Mouse (Mus musculus) myocyte (in vitro differentiated cells): ENCODE measurements around the gene Glyctk. TPM values are rescaled to one million over a fixed set of nuclear protein-coding genes. Genes with fewer than 3 reads are reported as not detected.
A peak's percentile ranks its signal among the peaks of the same experiment; 100 is the strongest.
"Not testable (repeated sequence)": the region's sequence is repeated elsewhere in the genome, so short reads cannot be mapped to it uniquely, and the experiment has no call there.

ENCODE experiments used
- H3K27me3 ChIP-seq: one replicate; pipeline ENCODE4 v1.6.1; 2011; ENCODE audit not compliant: control insufficient read depth, insufficient read depth, insufficient read length
- H3K36me3 ChIP-seq: one replicate; pipeline ENCODE4 v1.6.1; 2011; ENCODE audit not compliant: control insufficient read depth, insufficient read depth
- H3K4me2 ChIP-seq: one replicate; pipeline ENCODE4 v1.6.1; 2011; ENCODE audit warnings: low read depth, control low read depth
- H3K4me3 ChIP-seq: one replicate; pipeline ENCODE4 v1.5.1; 2011; ENCODE audit warnings: mild to moderate bottlenecking, control low read depth, moderate library complexity
- H3K79me2 ChIP-seq: one replicate; pipeline ENCODE4 v1.6.1; 2011; ENCODE audit not compliant: control insufficient read depth, insufficient read depth
- H3ac ChIP-seq: one replicate; pipeline ENCODE4 v1.6.1; 2011; ENCODE audit not compliant: control insufficient read depth, insufficient read length
- CEBPB ChIP-seq: IDR thresholded peaks from 2 replicates; pipeline ENCODE4 v1.6.1; 2011; ENCODE audit warnings: mild to moderate bottlenecking, moderate library complexity; ENCODE audit not compliant: poor library complexity, insufficient read depth, severe bottlenecking
- E2F4 ChIP-seq: IDR thresholded peaks from one replicate; pipeline ENCODE4 v1.6.1; 2011; ENCODE audit warnings: mild to moderate bottlenecking, control low read depth, moderate library complexity; ENCODE audit not compliant: insufficient read depth
- MAX ChIP-seq: IDR thresholded peaks from one replicate; pipeline ENCODE4 v1.6.1; 2011; ENCODE audit warnings: low read depth, mild to moderate bottlenecking, control low read depth
- MYOD1 ChIP-seq, 3 experiments: IDR thresholded peaks; one replicate each; pipeline ENCODE4 v1.6.1; 2011; ENCODE audit warnings: control low read depth in 2 of 3, low read depth in 2 of 3, mild to moderate bottlenecking in 2 of 3, moderate library complexity in 1 of 3; ENCODE audit not compliant: insufficient read length in 2 of 3, control insufficient read depth in 1 of 3
- MYOG ChIP-seq, 3 experiments: IDR thresholded peaks; one replicate each; pipeline ENCODE4 v1.6.1; 2011; ENCODE audit warnings: control low read depth in 2 of 3, low read depth in 2 of 3, mild to moderate bottlenecking in 2 of 3; ENCODE audit not compliant: insufficient read length in 2 of 3, control insufficient read depth in 1 of 3, insufficient read depth in 1 of 3
- POLR2A ChIP-seq: IDR thresholded peaks from one replicate; pipeline ENCODE4 v1.6.1; 2011; ENCODE audit warnings: low read depth, mild to moderate bottlenecking, control low read depth, moderate library complexity; ENCODE audit not compliant: insufficient read length
- POLR2AphosphoS2 ChIP-seq: IDR thresholded peaks from one replicate; pipeline ENCODE4 v1.6.1; 2011; ENCODE audit warnings: low read depth, control low read depth; ENCODE audit not compliant: insufficient read length
- REST ChIP-seq: IDR thresholded peaks from one replicate; pipeline ENCODE4 v1.6.1; 2011; ENCODE audit warnings: mild to moderate bottlenecking, control low read depth, moderate library complexity; ENCODE audit not compliant: insufficient read depth, insufficient read length
- SRF ChIP-seq: IDR thresholded peaks from one replicate; pipeline ENCODE4 v1.6.1; 2011; ENCODE audit warnings: low read depth; ENCODE audit not compliant: control insufficient read depth, insufficient read length
- TCF12 ChIP-seq: IDR thresholded peaks from one replicate; pipeline ENCODE4 v1.6.1; 2011; ENCODE audit warnings: mild to moderate bottlenecking, control low read depth; ENCODE audit not compliant: poor library complexity, insufficient read depth, severe bottlenecking
- TCF3 ChIP-seq: IDR thresholded peaks from one replicate; pipeline ENCODE4 v1.6.1; 2011; ENCODE audit warnings: low read depth, control low read depth; ENCODE audit not compliant: insufficient read length
- USF1 ChIP-seq: IDR thresholded peaks from one replicate; pipeline ENCODE4 v1.6.1; 2011; ENCODE audit warnings: low read depth, mild to moderate bottlenecking, control low read depth, moderate library complexity
- polyA plus RNA-seq: library from polyadenylated mRNA; unstranded; fragments of >200 nt; fragmentation: generic; extraction: Trizol; gene quantifications from one replicate; pipeline ENCODE4 v1.2.1, GENCODE M21; 2012; ENCODE audit warnings: missing spikeins

Glyctk gene
- polyA plus RNA-seq, 1 experiment = 1.1 TPM

DNA sequence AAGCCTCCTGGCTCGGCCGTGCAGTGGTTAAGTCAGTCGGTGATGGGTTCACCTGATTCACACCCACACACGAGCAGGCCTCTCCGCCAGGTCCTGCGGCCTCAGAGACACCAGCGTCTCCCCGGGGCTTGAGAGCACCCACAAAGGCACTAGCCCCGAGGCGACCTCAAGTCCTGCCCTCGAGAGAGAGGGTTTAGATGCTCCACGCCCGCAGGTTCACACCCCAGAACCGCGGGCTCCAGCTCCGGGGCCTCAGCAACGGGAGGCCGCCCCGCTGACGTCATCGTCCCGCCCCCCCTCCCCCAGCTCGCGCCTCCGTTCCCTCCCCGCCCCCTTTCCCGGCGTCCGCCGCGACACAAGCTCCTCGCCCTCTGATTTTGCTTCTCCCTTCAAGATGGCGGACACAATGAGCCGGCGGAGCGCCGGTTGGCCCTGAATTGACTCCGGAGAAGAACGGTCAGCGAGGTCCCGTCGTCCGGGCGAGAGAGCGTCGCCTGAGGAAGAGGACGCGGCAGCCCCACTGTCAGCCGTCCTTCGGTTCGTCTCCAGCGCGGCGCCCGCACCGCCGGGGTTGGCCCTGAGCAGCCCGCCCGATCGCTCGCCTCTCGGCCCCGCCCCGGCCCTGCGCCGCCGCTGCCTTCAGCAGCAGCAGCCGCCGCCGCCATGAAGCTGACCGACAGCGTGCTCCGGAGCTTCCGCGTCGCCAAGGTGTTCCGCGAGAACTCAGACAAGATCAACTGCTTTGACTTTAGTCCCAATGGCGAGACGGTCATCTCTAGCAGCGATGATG, 12.8 kb upstream of the Glyctk start, which contains the start of gene Wdr82:
Gene Wdr82 (plus strand): TSS at position 373 of the 790 bp plus-strand sequence.
- H3K4me2 ChIP-seq = peak within 1 kb of the TSS; percentile 84
- TF ChIP-seq POLR2AphosphoS2 (peak; percentile 85), TCF3 (no peak), POLR2A (peak; percentile 78)
- peaks cover 48% of the 10 kb centered on the region for H3K79me2 ChIP-seq
- H3K36me3 ChIP-seq = no peaks in the 10 kb centered on the region
- peak within 1 kb of the TSS; percentile 97 for H3ac ChIP-seq
- no peaks in the 10 kb centered on the region for H3K27me3 ChIP-seq
- peak within 1 kb of the TSS; percentile 95 for H3K4me3 ChIP-seq

DNA sequence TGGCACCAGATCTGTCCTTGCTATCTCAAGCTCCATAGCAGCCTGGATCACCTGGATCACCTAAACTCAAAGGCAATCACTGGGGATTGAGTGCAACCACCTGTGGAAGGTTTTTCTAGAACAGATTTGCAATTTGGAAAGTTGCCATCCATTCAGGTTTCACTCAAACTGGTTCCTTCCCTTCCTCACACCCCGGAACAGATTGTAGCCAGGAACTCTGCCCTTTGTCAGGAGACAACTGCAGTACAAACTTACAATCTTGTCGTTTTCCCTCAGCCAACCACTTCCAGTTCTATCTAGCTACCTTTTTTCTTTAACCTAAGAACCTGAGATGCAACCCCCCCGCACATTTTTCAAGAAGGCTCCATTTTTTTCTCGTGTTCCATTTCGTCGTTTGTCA, 12.0 kb upstream of the Glyctk start:
- TF ChIP-seq POLR2A = no peak
- TF ChIP-seq SRF = no peak
- TF ChIP-seq POLR2AphosphoS2 = no peak
- no peak for TF ChIP-seq USF1
- no peak for TF ChIP-seq CEBPB
- no peak for TF ChIP-seq E2F4
- no peak for TF ChIP-seq MAX
- TF ChIP-seq TCF3 = no peak
- peaks cover 40% of the 10 kb centered on the region for H3K79me2 ChIP-seq
- no peaks in the 10 kb centered on the region for H3K36me3 ChIP-seq
- peak overlapping the region; percentile 95 for H3K4me3 ChIP-seq
- H3K27me3 ChIP-seq = no peaks in the 10 kb centered on the region
- H3ac ChIP-seq = peak overlapping the region; percentile 97
- peak overlapping the region; percentile 84 for H3K4me2 ChIP-seq

DNA sequence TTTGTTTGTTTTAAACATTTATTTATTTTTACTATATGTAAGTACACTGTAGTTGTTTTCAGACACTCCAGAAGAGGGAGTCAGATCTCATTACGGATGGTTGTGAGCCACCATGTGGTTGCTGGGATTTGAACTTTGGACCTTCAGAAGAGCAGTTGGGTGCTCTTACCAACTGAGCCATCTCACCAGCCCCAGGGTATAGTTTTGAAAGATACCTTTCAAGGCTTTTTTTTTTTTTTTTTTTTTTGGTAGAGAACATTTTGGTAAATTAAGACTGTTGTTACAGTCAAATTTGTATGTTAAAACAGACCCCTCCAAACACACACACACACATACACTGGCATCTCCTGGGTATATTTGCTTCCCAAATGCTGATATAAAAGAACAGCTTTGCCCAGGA, 11.1 kb upstream of the Glyctk start:
- H3ac ChIP-seq, H3K4me2 ChIP-seq, H3K36me3 ChIP-seq, H3K27me3 ChIP-seq, H3K4me3 ChIP-seq: not testable (repeated sequence)
- H3K79me2 ChIP-seq = peaks cover 31% of the 10 kb centered on the region

DNA sequence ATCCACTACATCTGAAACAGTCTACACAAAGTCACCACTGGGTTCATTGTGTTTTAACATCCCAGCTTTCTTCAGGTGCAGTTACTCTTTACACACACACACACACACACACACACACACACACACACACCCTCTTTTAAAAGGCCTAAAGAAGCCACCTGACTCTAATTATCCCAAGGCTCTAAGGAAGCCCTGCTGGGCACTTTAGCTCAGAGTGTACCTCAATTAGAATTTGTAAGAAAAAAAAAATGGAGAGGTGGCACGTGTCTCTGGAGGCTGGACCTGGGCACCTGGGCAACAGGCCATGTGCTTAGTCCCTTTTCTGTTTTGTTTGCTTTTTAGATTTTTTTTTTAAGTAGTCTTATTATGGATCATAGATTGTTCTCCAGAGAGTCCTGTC, 9.8 kb upstream of the Glyctk start:
- Histone ChIP-seq H3K4me3 (no peak overlapping the region), H3ac (no peak overlapping the region), H3K4me2 (no peak overlapping the region), H3K36me3 (no peaks in the 10 kb centered on the region), H3K79me2 (peaks cover 18% of the 10 kb centered on the region), H3K27me3 (no peaks in the 10 kb centered on the region)
- TF ChIP-seq TCF12 (no peak), MYOD1 (IDR thresholded peaks at IDR 0.05; ENCODE audit: control insufficient read depth in 1 of 3, insufficient read length in 2 of 3, low read depth in 2 of 3) (no peak), CEBPB (no peak)

DNA sequence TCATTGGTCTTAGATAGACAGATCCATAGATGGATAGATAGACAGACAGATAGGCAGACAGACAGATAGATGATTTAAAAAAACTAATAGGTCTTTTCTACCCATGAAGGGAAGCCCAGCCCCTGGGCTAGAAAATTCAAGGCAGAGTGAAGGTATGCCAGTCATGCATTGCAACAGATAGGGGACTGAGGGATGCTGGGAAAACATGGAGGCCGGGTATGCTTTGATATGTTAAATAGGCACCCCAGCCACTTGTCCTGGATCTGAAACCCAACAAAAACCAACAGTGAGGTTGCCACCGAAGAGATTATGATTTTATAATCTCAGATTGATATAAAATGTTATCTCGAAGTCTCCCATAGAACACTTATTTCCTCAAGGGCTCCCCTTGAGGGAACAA, 9.3 kb upstream of the Glyctk start:
- Histone ChIP-seq H3K27me3 (no peaks in the 10 kb centered on the region), H3K4me2 (no peak overlapping the region), H3K36me3 (no peaks in the 10 kb centered on the region), H3K79me2 (peaks cover 13% of the 10 kb centered on the region), H3K4me3 (no peak overlapping the region), H3ac (no peak overlapping the region)
- no peak for TF ChIP-seq TCF12
- no peak for TF ChIP-seq POLR2A
- TF ChIP-seq E2F4 = no peak
- TF ChIP-seq SRF = no peak
- TF ChIP-seq MYOG (IDR thresholded peaks at IDR 0.05; ENCODE audit: control insufficient read depth in 1 of 3, insufficient read depth in 1 of 3, insufficient read length in 2 of 3, low read depth in 2 of 3) = no peak
- no peak for TF ChIP-seq TCF3
- TF ChIP-seq CEBPB = no peak
- TF ChIP-seq MAX = no peak
- TF ChIP-seq MYOD1 (IDR thresholded peaks at IDR 0.05; ENCODE audit: control insufficient read depth in 1 of 3, insufficient read length in 2 of 3, low read depth in 2 of 3) = no peak
- TF ChIP-seq USF1 = no peak
- TF ChIP-seq REST = no peak
- no peak for TF ChIP-seq POLR2AphosphoS2

DNA sequence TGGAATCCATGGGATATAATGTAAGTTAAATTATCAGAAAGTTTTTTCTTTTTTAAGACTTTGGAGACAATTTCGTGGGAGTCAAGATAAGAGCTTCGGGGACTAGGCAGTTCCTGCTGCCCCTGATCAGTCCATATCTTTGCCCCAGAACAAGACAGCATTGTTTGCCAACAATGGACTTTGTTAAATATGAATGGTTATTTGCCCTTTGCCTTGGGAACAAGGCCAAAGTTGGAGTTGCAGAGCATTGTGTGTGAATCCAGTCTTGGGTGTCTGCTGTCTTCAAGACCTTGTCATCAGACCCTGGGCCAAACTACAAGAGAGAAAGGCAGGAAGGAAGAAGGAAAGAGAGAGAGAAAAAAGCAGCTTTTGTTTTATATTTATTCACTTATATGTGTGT, 8.8 kb upstream of the Glyctk start:
- Histone ChIP-seq H3K27me3 (no peaks in the 10 kb centered on the region), H3K4me2 (no peak overlapping the region), H3K36me3 (no peaks in the 10 kb centered on the region), H3ac (no peak overlapping the region), H3K79me2 (peaks cover 8% of the 10 kb centered on the region), H3K4me3 (no peak overlapping the region)
- TF ChIP-seq CEBPB = no peak
- no peak for TF ChIP-seq TCF12
- no peak for TF ChIP-seq SRF
- no peak for TF ChIP-seq TCF3
- no peak for TF ChIP-seq REST
- no peak for TF ChIP-seq USF1
- TF ChIP-seq MAX = no peak
- no peak for TF ChIP-seq E2F4
- TF ChIP-seq POLR2A = no peak
- TF ChIP-seq POLR2AphosphoS2 = no peak
- TF ChIP-seq MYOG (IDR thresholded peaks at IDR 0.05; ENCODE audit: control insufficient read depth in 1 of 3, insufficient read depth in 1 of 3, insufficient read length in 2 of 3, low read depth in 2 of 3) = no peak
- TF ChIP-seq MYOD1 (IDR thresholded peaks at IDR 0.05; ENCODE audit: control insufficient read depth in 1 of 3, insufficient read length in 2 of 3, low read depth in 2 of 3) = no peak
